Mouse (Mus musculus) megakaryocyte-erythroid progenitor cell, adult 5-6 weeks (primary cell): ENCODE results near the gene Mtg2. TPM values are rescaled to one million over a fixed set of nuclear protein-coding genes. Genes with fewer than 3 reads are reported as not detected.

Experiments
- ATAC-seq: replicated peaks from 2 replicates; pipeline ENCODE4 v1.8.0; 2016; ENCODE audit warnings: mild to moderate bottlenecking, inconsistent platforms; ENCODE audit not compliant: severe bottlenecking, poor library complexity, low FRiP score, low TSS enrichment
- total RNA-seq, 2 experiments: library from RNA; stranded (forward) in 1 of 2; stranded (reverse) in 1 of 2; fragments of 200-1000, 215-1000 nt in 1 of 2; fragments of >200 nt in 1 of 2; fragmentation: Nextera tagmentation in 1 of 2; gene quantifications; 2 replicates each; pipeline ENCODE4 v1.2.3; 2014 to 2017

Mtg2 gene
- total RNA-seq, 2 experiments from 2014 or later: 16.7 to 20.9 TPM

GRCm38 (mm10) chr2:180103151-180103977 lies 33.0 kb downstream of the Mtg2 start:
- ATAC-seq: no peak

DNA sequence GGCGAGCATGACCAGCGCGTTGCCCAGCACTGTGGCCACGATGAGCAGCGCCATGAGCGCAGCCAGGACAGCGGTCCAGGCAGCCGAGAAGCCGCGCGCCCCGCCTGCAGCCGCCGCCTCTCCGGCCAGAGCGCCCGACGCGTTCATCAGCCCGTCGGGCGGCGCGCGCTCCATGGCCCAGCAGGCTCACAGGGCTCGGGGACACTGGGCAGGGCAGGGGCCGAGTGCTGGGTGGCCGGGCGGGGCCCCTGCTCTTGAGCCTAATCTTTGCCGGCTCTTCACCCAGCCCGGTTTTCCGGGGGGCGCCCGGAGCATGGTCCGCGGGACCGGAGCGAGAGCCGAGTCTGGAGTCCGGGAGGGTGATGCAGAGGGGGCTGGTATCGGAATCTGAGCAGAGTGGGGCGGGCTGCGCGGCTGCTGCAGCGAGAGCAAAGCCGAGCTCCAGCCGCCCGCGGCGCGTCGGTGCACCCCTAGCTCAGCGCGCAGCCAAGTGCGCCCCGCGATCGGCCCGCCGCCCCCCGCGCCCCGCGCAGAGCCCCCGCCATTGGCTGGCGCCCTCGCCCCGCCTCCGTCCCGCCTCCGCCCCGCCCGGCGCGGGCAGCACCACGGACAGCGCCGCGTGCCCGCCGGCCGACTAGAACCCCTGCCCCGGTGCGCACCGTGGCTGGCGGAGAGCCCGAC lies 33.7 kb downstream of the Mtg2 start, which contains the start of gene Hrh3:
Hrh3 (minus strand) TSS at position 511 of the 681 bp plus-strand sequence.
- peak; percentile 66 for ATAC-seq

GRCm38 (mm10) chr2:180104659-180105377 lies 34.4 kb downstream of the Mtg2 start:
- ATAC-seq: no peak; the same call in 1 of the 2 replicates

DNA sequence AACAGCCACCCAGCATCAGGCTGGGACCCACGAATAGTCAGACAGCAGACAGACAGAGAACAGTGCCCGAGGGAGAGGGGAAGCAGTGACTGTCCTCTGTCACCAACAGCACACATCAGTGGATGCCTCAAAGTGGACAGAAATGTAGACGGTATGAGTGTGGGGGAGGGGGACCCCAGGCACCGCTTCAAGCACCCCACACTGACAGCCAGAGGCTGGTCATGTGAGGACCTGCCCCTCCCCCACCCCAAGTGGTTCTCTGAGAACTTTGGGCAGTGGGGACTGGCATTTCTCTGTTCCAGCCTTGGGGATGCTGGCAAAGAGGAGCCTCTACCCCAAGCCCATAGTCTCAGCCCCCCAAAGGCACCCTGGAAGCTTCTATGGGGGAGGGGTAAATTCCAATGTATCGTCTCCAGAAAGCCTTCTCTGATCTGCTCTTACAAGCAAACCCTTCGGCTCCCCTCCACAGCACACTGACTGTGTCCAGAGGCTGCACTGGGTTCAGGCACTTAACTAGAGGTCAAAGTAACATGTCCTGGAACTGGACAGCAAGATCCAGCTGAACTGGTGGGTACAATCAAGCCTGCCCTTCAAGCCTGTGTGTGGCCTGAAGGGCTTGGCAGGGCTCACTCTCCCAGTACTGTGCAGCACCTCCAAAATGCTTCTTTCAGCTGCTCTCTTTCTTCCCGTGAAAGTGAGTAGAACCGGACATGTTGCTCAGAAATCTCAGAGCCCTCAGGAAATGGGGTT lies 35.2 kb downstream of the Mtg2 start:
- no peak for ATAC-seq

GRCm38 (mm10) chr2:180107081-180107480 lies 36.7 kb downstream of the Mtg2 start:
- ATAC-seq: peak; percentile 61; the same call in 1 of the 2 replicates

- no peak for ATAC-seq
Observed at GRCm38 (mm10) chr2:180108285-180108684, 37.9 kb downstream of the Mtg2 start.

DNA sequence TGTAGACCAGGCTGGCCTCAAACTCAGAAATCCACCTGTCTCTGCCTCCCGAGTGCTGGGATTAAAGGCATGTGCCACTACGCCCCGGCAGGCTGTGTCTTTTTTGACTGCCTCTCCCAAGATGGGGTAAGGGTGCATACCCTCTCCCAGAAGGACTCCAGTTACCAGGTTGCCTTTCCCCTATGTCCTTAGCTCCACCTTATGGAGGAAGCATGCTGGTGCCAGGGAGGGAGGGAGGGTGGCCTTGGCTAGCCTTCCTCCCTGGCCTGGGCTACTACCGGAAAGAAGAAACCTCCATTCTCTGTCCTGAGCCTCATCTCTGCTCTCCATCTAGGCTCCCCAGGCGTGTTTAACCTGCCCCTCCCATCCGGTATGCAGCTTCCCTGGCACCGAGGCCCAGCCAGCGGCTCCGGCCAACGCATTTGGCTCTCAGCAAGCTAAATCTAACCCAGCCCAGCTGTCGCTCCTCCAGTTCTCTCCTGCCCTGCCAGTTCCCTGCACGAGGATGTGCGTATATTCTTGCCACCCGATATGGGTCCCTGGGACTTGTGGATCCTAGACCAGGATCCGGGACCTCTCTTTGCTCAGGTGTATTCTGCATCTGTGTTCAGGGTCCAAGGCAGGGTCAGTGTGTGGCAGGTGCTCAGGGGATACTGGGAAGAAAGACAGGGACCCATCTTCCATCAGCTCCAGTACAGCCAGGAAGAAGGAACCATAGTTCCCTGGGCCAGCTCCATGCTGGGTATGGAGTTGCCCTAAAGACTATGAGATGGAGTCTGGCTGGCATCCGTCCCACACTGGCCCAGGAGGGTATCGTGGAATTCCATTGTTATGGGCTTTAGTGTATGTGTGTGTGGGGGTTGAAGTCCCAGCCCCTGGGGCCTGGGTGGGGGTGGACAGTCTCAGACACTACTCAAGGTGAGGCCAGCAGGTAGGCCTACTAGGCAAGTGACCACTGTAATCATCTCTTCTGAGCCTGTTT lies 43.8 kb downstream of the Mtg2 start:
- no peak for ATAC-seq

- no peak for ATAC-seq
Observed at GRCm38 (mm10) chr2:180115279-180115678, 44.9 kb downstream of the Mtg2 start.

DNA sequence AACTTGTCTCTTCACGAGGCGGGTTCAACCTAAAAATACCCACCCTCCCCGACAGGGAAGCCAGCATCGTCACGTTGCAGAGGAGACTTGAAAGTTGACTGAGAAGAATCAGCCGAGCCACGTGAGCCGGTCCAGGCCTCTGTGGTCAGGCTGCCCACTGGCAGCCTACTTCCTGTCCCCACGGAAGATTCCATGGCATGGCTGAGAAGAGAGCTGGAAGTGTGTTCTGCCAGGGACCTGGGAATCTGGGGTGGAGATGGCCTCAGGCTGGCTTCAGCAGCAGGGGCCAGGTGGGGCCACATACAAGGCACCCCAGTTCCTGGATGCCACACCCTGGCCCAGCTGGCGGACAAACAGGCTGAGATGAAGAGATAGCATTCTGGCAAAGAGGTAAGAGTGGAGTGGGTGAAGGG lies 45.7 kb downstream of the Mtg2 start:
- ATAC-seq: no peak

DNA sequence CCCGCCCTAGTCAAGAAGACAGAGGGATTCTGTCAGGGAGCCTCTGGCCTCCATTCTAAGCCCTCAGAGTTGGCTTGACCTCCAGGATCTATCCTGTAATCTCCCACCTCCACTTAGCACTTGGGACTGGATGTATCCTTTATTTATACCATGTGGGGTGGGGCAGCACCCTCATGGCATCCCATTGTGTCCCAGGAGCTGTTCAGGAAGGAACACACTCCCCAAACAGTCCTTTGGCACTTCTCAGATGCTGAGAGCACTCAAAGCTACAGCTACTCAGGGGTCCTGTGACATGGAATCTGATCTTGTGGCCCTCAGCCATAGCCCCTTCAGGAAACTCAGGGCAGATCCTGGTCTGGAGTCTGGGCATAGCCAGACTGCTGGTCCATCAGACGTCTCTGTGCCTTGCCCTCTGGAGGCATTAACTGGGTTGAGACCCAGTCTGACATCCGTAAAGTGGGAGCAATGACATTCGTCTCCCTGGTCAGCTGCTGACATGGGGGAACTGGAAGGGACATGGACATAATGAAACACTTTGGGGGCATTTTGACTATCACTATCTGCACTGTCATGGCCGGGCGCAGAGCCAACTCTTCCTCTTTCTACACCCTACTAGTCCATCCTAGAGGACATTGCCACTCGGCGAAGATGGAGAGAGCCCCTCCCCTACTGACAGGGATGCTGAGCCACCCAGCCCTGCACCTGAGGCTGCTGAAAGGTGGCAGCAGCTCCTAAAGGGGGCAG lies 46.5 kb downstream of the Mtg2 start:
- ATAC-seq: no peak

GRCm38 (mm10) chr2:180117485-180118194 lies 47.3 kb downstream of the Mtg2 start:
- no peak for ATAC-seq

- peak; percentile 95 for ATAC-seq
Observed at GRCm38 (mm10) chr2:180118661-180119438, 48.5 kb downstream of the Mtg2 start, which contains the start of gene Osbpl2. Osbpl2 (plus strand) TSS chr2:180119306.

DNA sequence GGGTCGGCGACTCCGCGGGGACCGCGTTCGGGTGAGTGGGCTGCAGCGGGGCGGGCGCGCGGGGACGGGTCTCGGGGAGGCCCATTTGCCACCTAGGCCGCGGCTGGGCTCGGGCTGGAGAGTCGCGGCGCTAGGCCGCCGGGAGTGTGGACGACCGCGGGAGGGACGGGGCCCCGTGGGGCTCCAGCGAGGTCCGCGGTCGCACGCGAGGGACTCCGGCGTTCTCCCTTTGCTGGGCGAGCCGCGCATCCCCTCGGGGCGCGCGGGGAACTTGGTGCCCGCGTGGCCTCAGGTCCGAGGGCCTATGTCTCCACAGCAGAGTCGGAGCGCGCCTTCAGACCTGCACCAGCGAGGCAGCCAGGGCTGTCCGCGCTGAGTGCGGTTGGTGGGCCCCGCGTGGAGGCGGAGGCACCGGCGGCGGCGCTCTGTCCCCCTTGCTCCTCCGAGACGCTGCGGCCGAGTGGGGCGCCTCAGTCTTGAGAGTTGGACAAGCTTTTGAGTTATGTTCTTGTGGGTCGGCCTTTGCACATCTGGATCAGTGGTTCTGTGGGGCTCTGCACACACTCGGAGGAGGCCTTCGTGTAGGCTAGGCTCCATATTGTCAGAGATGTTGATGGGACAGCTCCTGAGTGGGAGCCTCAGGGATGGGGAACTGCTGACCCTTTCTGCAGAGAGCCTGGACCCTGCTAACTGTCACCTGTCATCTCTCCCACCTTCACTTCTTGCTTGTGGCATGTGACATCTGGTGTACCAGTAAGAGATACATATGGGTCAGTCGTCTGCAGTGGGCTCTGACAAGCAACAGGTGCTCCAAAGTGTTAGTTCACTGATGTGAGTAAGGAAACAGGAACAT lies 49.3 kb downstream of the Mtg2 start:
- ATAC-seq: peak; percentile 8; the same call in 1 of the 2 replicates

DNA sequence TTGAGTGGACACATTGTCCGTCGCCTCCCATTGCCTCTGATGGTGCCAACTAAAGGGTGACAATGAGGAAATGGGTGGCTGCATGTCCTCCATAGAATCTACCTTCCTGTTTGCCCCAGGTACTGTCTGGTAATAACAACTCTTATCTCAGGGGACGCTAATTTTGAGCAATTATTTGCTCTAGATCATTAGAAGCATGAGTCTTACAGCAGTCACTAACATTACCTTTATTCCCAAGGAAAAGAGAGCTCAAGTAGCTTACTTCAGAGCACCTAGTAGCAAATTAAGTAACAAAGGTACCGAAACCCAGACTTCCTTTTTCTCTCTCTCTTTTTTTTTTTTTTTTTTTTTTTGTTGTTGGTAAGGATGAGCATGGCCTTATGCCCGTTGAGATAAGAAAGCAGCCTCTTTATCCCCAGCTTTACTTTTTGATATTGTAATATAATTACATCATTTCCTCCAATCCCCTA lies 49.9 kb downstream of the Mtg2 start:
- no peak for ATAC-seq

DNA sequence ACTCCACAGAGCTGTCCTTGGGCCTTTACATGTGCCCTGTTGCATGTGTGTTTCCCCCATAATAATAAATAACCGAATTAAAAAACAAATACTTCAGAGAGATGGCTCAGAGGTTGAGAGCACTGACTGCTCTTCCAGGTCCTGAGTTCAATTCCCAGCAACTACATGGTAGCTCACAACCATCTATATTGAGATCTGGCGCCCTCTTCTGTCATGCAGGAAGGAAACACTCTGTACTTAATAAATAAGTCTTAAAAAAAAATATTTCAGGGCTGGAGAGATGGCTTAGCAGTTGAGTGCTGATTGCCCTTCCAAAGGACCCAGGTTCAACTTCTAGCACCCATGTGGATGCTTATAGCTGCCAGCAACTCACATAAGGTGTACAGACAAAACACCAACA lies 53.8 kb downstream of the Mtg2 start:
- no peak for ATAC-seq
